Mouse (Mus musculus) forebrain, embryonic 16.5 days (tissue): ENCODE measurements around the gene Gpr35. TPM values are rescaled to one million over a fixed set of nuclear protein-coding genes. Genes with fewer than 3 reads are reported as not detected.
"Not testable (repeated sequence)": the region's sequence is repeated elsewhere in the genome, so short reads cannot be mapped to it uniquely, and the experiment has no call there.

Experiments
- ATAC-seq: fragments of 200-750 bp; cut with Nextera tagmentation; 2 replicates; pipeline ENCODE4 v1.8.0; 2017; ENCODE audit warnings: mild to moderate bottlenecking, moderate library complexity
- H3K27ac ChIP-seq: fragments of 300-500 bp; sonication (generic); 2 replicates; pipeline ENCODE4 v1.5.1; 2014; ENCODE audit warnings: low read length, control low read depth
- H3K27me3 ChIP-seq: fragments of 300-500 bp; sonication (generic); replicated peaks from 2 replicates; pipeline ENCODE4 v1.6.1; 2014; ENCODE audit warnings: low read length; ENCODE audit not compliant: control insufficient read depth, insufficient read depth
- H3K36me3 ChIP-seq: fragments of 300-500 bp; sonication (generic); 2 replicates; pipeline ENCODE4 v1.6.1; 2014; ENCODE audit not compliant: control insufficient read depth, insufficient read depth
- H3K4me1 ChIP-seq: fragments of 300-500 bp; sonication (generic); replicated peaks from 2 replicates; pipeline ENCODE4 v1.6.1; 2014; ENCODE audit warnings: low read length; ENCODE audit not compliant: control insufficient read depth, insufficient read depth
- H3K4me2 ChIP-seq: fragments of 300-500 bp; sonication (generic); 2 replicates; pipeline ENCODE4 v1.6.1; 2014; ENCODE audit warnings: mild to moderate bottlenecking, low read length, control low read depth
- H3K4me3 ChIP-seq: fragments of 300-500 bp; sonication (generic); replicated peaks from 2 replicates; pipeline ENCODE4 v1.5.1; 2014; ENCODE audit warnings: mild to moderate bottlenecking, low read length, control low read depth
- H3K9ac ChIP-seq: fragments of 300-500 bp; sonication (generic); replicated peaks from 2 replicates; pipeline ENCODE4 v1.6.1; 2014; ENCODE audit warnings: low read depth, low read length, control low read depth
- H3K9me3 ChIP-seq: fragments of 300-500 bp; sonication (generic); 2 replicates; pipeline ENCODE4 v1.6.1; 2016; ENCODE audit warnings: low read length; ENCODE audit not compliant: control insufficient read depth
- WGBS: fragments of 180-500 bp; shearing (Covaris S2); extraction: QIAGEN DNeasy Blood & Tissue Kit; methylation state at CpG from one replicate; pipeline ENCODE4 v1.1.7; 2014; 5-methylcytosine and 5-hydroxymethylcytosine counted together
- polyA plus RNA-seq: library from polyadenylated mRNA; unstranded; fragments of >200 nt; fragmentation: Nextera tagmentation; extraction: Ambion mirVana; gene quantifications from 2 replicates; pipeline ENCODE4 v1.2.1, GENCODE M21; 2015

The Gpr35 gene
- polyA plus RNA-seq, 1 experiment from 2014 or later = 0.35 TPM

DNA sequence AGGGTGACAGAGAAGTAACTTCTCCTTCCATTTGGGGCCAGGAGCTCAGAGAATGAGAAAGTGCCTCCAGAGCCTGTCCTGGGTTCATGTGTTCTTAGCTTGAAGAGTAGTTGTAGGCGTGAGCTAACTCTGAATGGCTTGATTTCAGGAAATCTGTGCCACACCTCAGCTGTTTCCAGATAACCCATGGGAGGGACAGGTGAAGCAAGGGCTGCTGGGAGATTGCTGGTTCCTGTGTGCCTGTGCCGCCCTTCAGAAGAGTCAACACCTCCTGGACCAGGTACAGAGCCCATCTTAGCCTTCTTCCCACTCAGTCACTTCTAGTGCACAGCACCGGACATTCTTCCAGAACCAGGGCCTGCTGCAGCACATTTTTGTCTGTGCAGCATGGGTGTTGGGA is 12.9 kb upstream of the Gpr35 start:
- Histone ChIP-seq H3K4me1 (peaks cover 29% of the 10 kb centered on the region), H3K36me3 (peaks cover 26% of the 10 kb centered on the region), H3K27ac (no peak overlapping the region), H3K27me3 (no peaks in the 10 kb centered on the region), H3K4me3 (no peak overlapping the region), H3K9me3 (no peaks in the 10 kb centered on the region), H3K4me2 (no peak overlapping the region), H3K9ac (no peak overlapping the region)
- no peak for ATAC-seq
- WGBS = 83% methylated on average over 3 of the region's 3 CpGs

DNA sequence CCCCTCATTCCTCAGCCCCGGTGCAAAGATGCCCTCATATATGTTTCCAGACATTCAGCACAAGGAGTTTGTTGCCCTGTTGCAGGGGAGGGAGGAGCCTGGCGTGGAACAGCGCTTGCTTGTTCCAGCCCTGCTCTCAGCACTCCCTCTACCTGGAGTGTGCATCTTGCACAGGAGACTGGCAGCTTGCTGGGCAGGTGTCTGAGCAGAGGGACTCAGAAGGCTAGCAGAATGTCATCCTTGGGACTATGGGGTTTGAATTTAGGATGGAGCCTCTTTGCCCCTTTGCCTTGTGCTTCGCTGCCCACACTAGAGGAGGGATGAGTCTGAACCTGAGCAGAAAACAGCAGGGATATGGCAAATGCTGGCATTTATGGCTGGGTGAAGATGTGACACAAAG is 10.9 kb upstream of the Gpr35 start:
- ATAC-seq = no peak
- H3K9ac ChIP-seq = no peak overlapping the region
- no peak overlapping the region for H3K4me3 ChIP-seq
- H3K27me3 ChIP-seq = no peaks in the 10 kb centered on the region
- H3K27ac ChIP-seq = no peak overlapping the region
- WGBS = 97% methylated on average over 4 of the region's 4 CpGs
- H3K36me3 ChIP-seq = peaks cover 39% of the 10 kb centered on the region
- H3K4me1 ChIP-seq = peaks cover 23% of the 10 kb centered on the region
- H3K9me3 ChIP-seq = no peaks in the 10 kb centered on the region
- no peak overlapping the region for H3K4me2 ChIP-seq

- peaks cover 60% of the 10 kb centered on the region for H3K36me3 ChIP-seq
- H3K4me1 ChIP-seq = no peaks in the 10 kb centered on the region
- H3K27me3 ChIP-seq = no peaks in the 10 kb centered on the region
- H3K4me3 ChIP-seq = no peak overlapping the region
- no peak overlapping the region for H3K27ac ChIP-seq
- H3K9ac ChIP-seq = no peak overlapping the region
- WGBS = 95% methylated on average over 19 of the region's 19 CpGs
- no peak for ATAC-seq
- no peak overlapping the region for H3K4me2 ChIP-seq
- H3K9me3 ChIP-seq = no peaks in the 10 kb centered on the region
Observed at GRCm38 (mm10) chr1:92943219-92943989, 7.3 kb upstream of the Gpr35 start.

GRCm38 (mm10) chr1:92947966-92948365 is 2.7 kb upstream of the Gpr35 start:
- Histone ChIP-seq H3K27me3 (no peaks in the 10 kb centered on the region), H3K36me3 (peaks cover 40% of the 10 kb centered on the region), H3K9me3 (no peaks in the 10 kb centered on the region), H3K4me2 (no peak overlapping the region), H3K9ac (no peak overlapping the region), H3K4me3 (no peak overlapping the region), H3K27ac (no peak overlapping the region), H3K4me1 (no peaks in the 10 kb centered on the region)
- no peak for ATAC-seq
- WGBS = 98% methylated on average over 3 of the region's 3 CpGs

GRCm38 (mm10) chr1:92949426-92949825 is 1.2 kb upstream of the Gpr35 start:
- no peak for ATAC-seq
- Histone ChIP-seq H3K4me3 (no peak overlapping the region), H3K27ac (no peak overlapping the region), H3K4me1 (no peaks in the 10 kb centered on the region), H3K27me3 (no peaks in the 10 kb centered on the region), H3K4me2 (no peak overlapping the region), H3K9ac (no peak overlapping the region), H3K9me3 (no peaks in the 10 kb centered on the region), H3K36me3 (peaks cover 31% of the 10 kb centered on the region)
- 65% methylated on average over 6 of the region's 6 CpGs for WGBS

DNA sequence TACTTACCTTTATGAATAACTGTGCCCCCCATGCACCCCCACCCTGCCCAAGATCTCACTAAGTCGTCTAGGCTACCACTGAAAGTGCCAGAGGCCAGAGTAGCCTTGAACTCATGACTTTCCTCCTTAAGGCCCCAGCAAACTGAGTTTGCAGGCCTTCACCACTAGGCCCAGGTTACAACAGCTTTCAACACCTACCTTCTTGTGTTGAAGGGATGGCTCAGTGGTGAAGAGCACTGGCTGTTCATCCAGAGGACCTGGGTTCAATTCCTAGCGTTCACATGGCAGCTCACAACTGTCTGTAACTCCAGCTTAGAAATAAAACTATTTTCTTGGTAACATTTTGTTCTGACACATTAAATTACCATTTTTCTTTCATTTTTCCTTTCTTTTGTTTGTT is 3.0 kb downstream of the Gpr35 start:
- H3K4me1 ChIP-seq = no peaks in the 10 kb centered on the region
- H3K4me3 ChIP-seq = no peak overlapping the region
- no peaks in the 10 kb centered on the region for H3K27me3 ChIP-seq
- 71% methylated on average over 2 of the region's 2 CpGs for WGBS
- H3K36me3 ChIP-seq = peaks cover 3% of the 10 kb centered on the region; the same call in 1 of the 2 replicates
- no peak overlapping the region for H3K27ac ChIP-seq
- no peak for ATAC-seq
- no peak overlapping the region for H3K4me2 ChIP-seq
- H3K9me3 ChIP-seq = no peaks in the 10 kb centered on the region
- H3K9ac ChIP-seq = no peak overlapping the region

DNA sequence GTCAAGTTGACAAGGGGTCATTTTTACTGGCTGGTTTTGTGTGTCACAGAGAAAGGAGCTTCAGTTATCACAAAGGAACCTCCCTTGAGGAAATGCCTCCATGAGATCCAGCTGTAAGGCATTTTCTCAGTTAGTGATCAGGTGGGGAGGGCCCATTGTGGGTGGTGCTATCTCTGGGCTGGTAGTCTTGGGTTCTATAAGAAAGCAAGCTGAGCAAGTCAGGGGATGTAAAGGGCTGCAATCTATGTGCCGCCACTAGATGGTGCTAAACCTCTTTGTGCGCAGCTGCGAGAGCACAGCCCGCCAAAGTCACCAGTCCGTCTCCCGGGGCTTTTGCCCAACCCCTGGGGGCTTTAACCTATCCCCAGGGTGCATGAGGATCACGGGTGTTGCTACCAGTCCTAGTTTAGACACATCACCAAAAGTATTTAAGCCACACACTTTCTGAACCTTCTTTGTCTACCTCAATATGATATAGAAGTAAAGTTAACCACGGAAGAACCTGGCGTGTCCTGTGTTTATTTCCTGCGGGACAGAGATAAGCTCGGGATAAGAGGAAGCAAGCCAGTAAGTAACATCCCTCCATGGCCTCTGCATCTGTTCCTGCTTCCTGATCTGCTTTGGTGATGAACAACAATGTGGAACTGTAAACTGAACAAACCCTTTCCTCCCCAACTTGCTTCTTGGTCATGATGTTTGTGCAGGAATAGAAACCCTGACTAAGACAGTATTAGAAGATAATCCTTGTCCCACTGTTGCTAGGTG is 6.1 kb downstream of the Gpr35 start:
- H3K27me3 ChIP-seq, H3K4me1 ChIP-seq, H3K27ac ChIP-seq, H3K36me3 ChIP-seq, H3K9me3 ChIP-seq, H3K9ac ChIP-seq, H3K4me3 ChIP-seq: not testable (repeated sequence)
- 9% methylated on average over 11 of the region's 11 CpGs for WGBS
- peak; percentile 47; the same call in 1 of the 2 replicates for ATAC-seq
- H3K4me2 ChIP-seq = peak overlapping the region; percentile 40

- Histone ChIP-seq H3K4me2 (no peak overlapping the region), H3K27ac (no peak overlapping the region), H3K4me3 (no peak overlapping the region), H3K36me3 (no peaks in the 10 kb centered on the region), H3K4me1 (no peaks in the 10 kb centered on the region), H3K9me3 (no peaks in the 10 kb centered on the region), H3K27me3 (no peaks in the 10 kb centered on the region), H3K9ac (no peak overlapping the region)
- 88% methylated on average over 1 of the region's 1 CpGs for WGBS
- no peak for ATAC-seq
Observed at GRCm38 (mm10) chr1:92958999-92959398, 8.3 kb downstream of the Gpr35 start.

- H3K27me3 ChIP-seq, ATAC-seq, H3K9ac ChIP-seq, H3K4me3 ChIP-seq, H3K4me1 ChIP-seq, H3K9me3 ChIP-seq, H3K4me2 ChIP-seq, H3K36me3 ChIP-seq, H3K27ac ChIP-seq: not testable (repeated sequence)
- WGBS = 85% methylated on average over 6 of the region's 6 CpGs
Observed at GRCm38 (mm10) chr1:92970791-92971190, 20.1 kb downstream of the Gpr35 start.
